Mouse (Mus musculus): ENCODE data around the gene Grasp. TPM values are rescaled to one million over a fixed set of nuclear protein-coding genes. Genes with fewer than 3 reads are reported as not detected.

Grasp gene
- polyA plus RNA-seq, 1 experiment from 2014 or later, result 6.4 TPM

GRCm38 (mm10) chr15:101253563-101253885 lies 29.5 kb downstream of the Grasp start:
- no peak for ATAC-seq (ENCODE audit: insufficient number of reproducible peaks, insufficient read depth, low FRiP score, low read depth)
- Histone ChIP-seq H3K4me1 (ENCODE audit: control insufficient read depth, insufficient read depth, low read length) (no peaks in the 10 kb centered on the region; the same call in 1 of the 2 replicates), H3K27ac (ENCODE audit: low read length) (no peak overlapping the region), H3K4me2 (replicated peaks; ENCODE audit: low read depth, low read length) (peak overlapping the region; percentile 92), H3K9ac (replicated peaks; ENCODE audit: low read depth, low read length) (peak overlapping the region; percentile 72), H3K4me3 (ENCODE audit: low read depth, low read length) (peak overlapping the region; percentile 51), H3K9me3 (ENCODE audit: control insufficient read depth, low read depth, low read length) (no peaks in the 10 kb centered on the region), H3K36me3 (ENCODE audit: control insufficient read depth, insufficient read depth, low read length) (no peaks in the 10 kb centered on the region), H3K27me3 (ENCODE audit: control insufficient read depth, insufficient read depth, low read length) (no peaks in the 10 kb centered on the region)
- WGBS, result 38% methylated on average over 3 of the region's 3 CpGs

- peak; percentile 68 for ATAC-seq (ENCODE audit: insufficient number of reproducible peaks, insufficient read depth, low FRiP score, low read depth)
- Histone ChIP-seq H3K27me3 (ENCODE audit: control insufficient read depth, insufficient read depth, low read length) (no peaks in the 10 kb centered on the region), H3K9me3 (ENCODE audit: control insufficient read depth, low read depth, low read length) (no peaks in the 10 kb centered on the region), H3K4me2 (replicated peaks; ENCODE audit: low read depth, low read length) (peak within 1 kb of the TSS; percentile 92), H3K27ac (ENCODE audit: low read length) (peak within 1 kb of the TSS; percentile 48; the same call in 1 of the 2 replicates), H3K9ac (replicated peaks; ENCODE audit: low read depth, low read length) (peak within 1 kb of the TSS; percentile 72), H3K36me3 (ENCODE audit: control insufficient read depth, insufficient read depth, low read length) (no peaks in the 10 kb centered on the region), H3K4me3 (ENCODE audit: low read depth, low read length) (peak within 1 kb of the TSS; percentile 51), H3K4me1 (ENCODE audit: control insufficient read depth, insufficient read depth, low read length) (no peaks in the 10 kb centered on the region)
- 2% methylated on average over 65 of the region's 82 CpGs for WGBS
These were observed 30.2 kb downstream of the Grasp start, which contains the start of gene Nr4a1 for GRCm38 (mm10) chr15:101253886-101254795. Gene Nr4a1, plus strand, starts transcription at chr15:101254269.

- Histone ChIP-seq H3K4me1 (ENCODE audit: control insufficient read depth, insufficient read depth, low read length) (peaks cover 8% of the 10 kb centered on the region), H3K9me3 (ENCODE audit: control insufficient read depth, low read depth, low read length) (no peaks in the 10 kb centered on the region), H3K9ac (replicated peaks; ENCODE audit: low read depth, low read length) (no peak overlapping the region), H3K4me2 (replicated peaks; ENCODE audit: low read depth, low read length) (no peak overlapping the region), H3K4me3 (ENCODE audit: low read depth, low read length) (no peak overlapping the region), H3K27me3 (ENCODE audit: control insufficient read depth, insufficient read depth, low read length) (no peaks in the 10 kb centered on the region), H3K36me3 (ENCODE audit: control insufficient read depth, insufficient read depth, low read length) (no peaks in the 10 kb centered on the region), H3K27ac (ENCODE audit: low read length) (no peak overlapping the region)
- WGBS, result 93% methylated on average over 7 of the region's 7 CpGs
- ATAC-seq (ENCODE audit: insufficient number of reproducible peaks, insufficient read depth, low FRiP score, low read depth), result no peak
These were observed 32.0 kb downstream of the Grasp start for GRCm38 (mm10) chr15:101255842-101256462.

GRCm38 (mm10) chr15:101256463-101257206 lies 32.6 kb downstream of the Grasp start:
- WGBS, result 71% methylated on average over 14 of the region's 14 CpGs
- Histone ChIP-seq H3K4me2 (replicated peaks; ENCODE audit: low read depth, low read length) (no peak overlapping the region), H3K9me3 (ENCODE audit: control insufficient read depth, low read depth, low read length) (no peaks in the 10 kb centered on the region), H3K27ac (ENCODE audit: low read length) (no peak overlapping the region), H3K9ac (replicated peaks; ENCODE audit: low read depth, low read length) (no peak overlapping the region), H3K27me3 (ENCODE audit: control insufficient read depth, insufficient read depth, low read length) (no peaks in the 10 kb centered on the region), H3K4me1 (ENCODE audit: control insufficient read depth, insufficient read depth, low read length) (peaks cover 15% of the 10 kb centered on the region), H3K4me3 (ENCODE audit: low read depth, low read length) (no peak overlapping the region), H3K36me3 (ENCODE audit: control insufficient read depth, insufficient read depth, low read length) (no peaks in the 10 kb centered on the region)
- ATAC-seq (ENCODE audit: insufficient number of reproducible peaks, insufficient read depth, low FRiP score, low read depth), result no peak

GRCm38 (mm10) chr15:101258420-101258819 lies 34.4 kb downstream of the Grasp start:
- no peaks in the 10 kb centered on the region for H3K9me3 ChIP-seq (ENCODE audit: control insufficient read depth, low read depth, low read length)
- no peak for ATAC-seq (ENCODE audit: insufficient number of reproducible peaks, insufficient read depth, low FRiP score, low read depth)

GRCm38 (mm10) chr15:101259922-101260321 lies 35.9 kb downstream of the Grasp start:
- Histone ChIP-seq H3K27ac (ENCODE audit: low read length) (peak overlapping the region; percentile 93; the same call in 1 of the 2 replicates), H3K9me3 (ENCODE audit: control insufficient read depth, low read depth, low read length) (no peaks in the 10 kb centered on the region), H3K9ac (replicated peaks; ENCODE audit: low read depth, low read length) (no peak overlapping the region), H3K27me3 (ENCODE audit: control insufficient read depth, insufficient read depth, low read length) (no peaks in the 10 kb centered on the region), H3K4me2 (replicated peaks; ENCODE audit: low read depth, low read length) (no peak overlapping the region), H3K4me3 (ENCODE audit: low read depth, low read length) (no peak overlapping the region), H3K36me3 (ENCODE audit: control insufficient read depth, insufficient read depth, low read length) (no peaks in the 10 kb centered on the region), H3K4me1 (ENCODE audit: control insufficient read depth, insufficient read depth, low read length) (peaks cover 23% of the 10 kb centered on the region)
- no peak for ATAC-seq (ENCODE audit: insufficient number of reproducible peaks, insufficient read depth, low FRiP score, low read depth)
- WGBS, result 78% methylated on average over 3 of the region's 3 CpGs

More at GRCm38 (mm10) chr15:101258420-101258819, 34.4 kb downstream of the Grasp start:
- WGBS, result 83% methylated on average over 11 of the region's 11 CpGs
- H3K27ac ChIP-seq (ENCODE audit: low read length), result no peak overlapping the region
- H3K4me2 ChIP-seq (replicated peaks; ENCODE audit: low read depth, low read length), result no peak overlapping the region
- H3K4me3 ChIP-seq (ENCODE audit: low read depth, low read length), result no peak overlapping the region
- H3K27me3 ChIP-seq (ENCODE audit: control insufficient read depth, insufficient read depth, low read length), result no peaks in the 10 kb centered on the region
- H3K4me1 ChIP-seq (ENCODE audit: control insufficient read depth, insufficient read depth, low read length), result peaks cover 23% of the 10 kb centered on the region
- no peak overlapping the region for H3K9ac ChIP-seq (replicated peaks; ENCODE audit: low read depth, low read length)
- H3K36me3 ChIP-seq (ENCODE audit: control insufficient read depth, insufficient read depth, low read length), result no peaks in the 10 kb centered on the region

- H3K27ac ChIP-seq (ENCODE audit: low read length), result peak overlapping the region; percentile 93; the same call in 1 of the 2 replicates
- H3K4me3 ChIP-seq (ENCODE audit: low read depth, low read length), result no peak overlapping the region
- no peak overlapping the region for H3K4me2 ChIP-seq (replicated peaks; ENCODE audit: low read depth, low read length)
- ATAC-seq (ENCODE audit: insufficient number of reproducible peaks, insufficient read depth, low FRiP score, low read depth), result no peak
- H3K9me3 ChIP-seq (ENCODE audit: control insufficient read depth, low read depth, low read length), result no peaks in the 10 kb centered on the region
- WGBS, result 37% methylated on average over 10 of the region's 10 CpGs
- no peaks in the 10 kb centered on the region for H3K27me3 ChIP-seq (ENCODE audit: control insufficient read depth, insufficient read depth, low read length)
- H3K36me3 ChIP-seq (ENCODE audit: control insufficient read depth, insufficient read depth, low read length), result no peaks in the 10 kb centered on the region
- H3K9ac ChIP-seq (replicated peaks; ENCODE audit: low read depth, low read length), result no peak overlapping the region
- peaks cover 23% of the 10 kb centered on the region for H3K4me1 ChIP-seq (ENCODE audit: control insufficient read depth, insufficient read depth, low read length)
These were observed 36.4 kb downstream of the Grasp start for GRCm38 (mm10) chr15:101260387-101260786.
